Mouse (Mus musculus) B cell, adult (primary cell): ENCODE measurements around the gene Gm10100. TPM values are rescaled to one million over a fixed set of nuclear protein-coding genes. Genes with fewer than 3 reads are reported as not detected.

ENCODE experiments used
- total RNA-seq: library from RNA; stranded (reverse); gene quantifications from 4 replicates; pipeline ENCODE4 v1.2.4, GENCODE M21; 2023; ENCODE audit not compliant: inconsistent age

Gm10100 gene
- total RNA-seq, result not detected in 4 replicates

DNA sequence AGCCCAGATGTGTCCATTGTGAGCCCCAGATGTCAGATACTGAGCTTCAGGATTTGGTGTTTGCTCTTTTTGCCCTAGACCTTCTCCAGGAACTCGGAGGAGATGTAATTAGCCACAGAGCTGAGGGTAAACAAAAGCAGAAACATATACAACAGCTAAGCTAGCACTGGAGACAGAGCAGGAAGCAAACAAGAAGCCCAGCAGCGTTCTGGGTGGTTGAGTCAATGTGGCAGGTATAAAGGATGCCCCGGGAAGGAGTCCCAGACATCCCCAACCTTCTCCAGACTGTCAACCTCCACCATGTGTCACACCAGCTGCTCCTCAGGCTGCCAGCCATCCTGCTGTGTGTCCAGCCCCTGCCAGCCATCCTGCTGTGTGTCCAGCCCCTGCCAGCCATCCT, at the start of gene Gm10100:
Gene Gm10100, plus strand, starts transcription at position 301 of the 400 bp plus-strand sequence.

GRCm38 (mm10) chr10:77685895-77686664, 40.2 kb upstream of the Gm10100 start, which contains the start of gene Tspear:
Tspear (plus strand) TSS chr10:77686569.

DNA sequence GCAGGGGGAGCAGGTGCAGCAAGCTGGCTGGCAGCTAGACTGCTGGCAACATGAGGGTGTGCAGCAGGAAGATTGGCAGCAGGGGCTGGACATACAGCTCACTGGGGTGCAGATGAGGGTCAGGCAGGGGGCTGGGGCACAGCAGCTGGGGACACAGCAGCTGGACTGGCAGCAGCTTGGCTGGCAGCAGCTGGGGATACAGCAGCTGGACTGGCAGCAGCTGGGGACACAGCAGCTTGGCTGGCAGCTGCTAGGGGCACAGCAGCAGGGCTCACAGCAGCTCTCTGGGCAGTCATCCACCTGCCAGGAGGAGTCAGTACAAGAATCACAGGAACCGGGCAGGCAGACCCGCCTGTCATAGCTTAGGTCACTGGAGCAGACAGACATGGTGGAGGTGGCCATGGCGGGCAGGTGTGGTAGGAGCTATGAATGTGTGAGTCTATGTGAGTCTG, 35.9 kb upstream of the Gm10100 start, which contains the start of gene Gm19402:
Gene Gm19402, minus strand, starts transcription at position 402 of the 452 bp plus-strand sequence.

DNA sequence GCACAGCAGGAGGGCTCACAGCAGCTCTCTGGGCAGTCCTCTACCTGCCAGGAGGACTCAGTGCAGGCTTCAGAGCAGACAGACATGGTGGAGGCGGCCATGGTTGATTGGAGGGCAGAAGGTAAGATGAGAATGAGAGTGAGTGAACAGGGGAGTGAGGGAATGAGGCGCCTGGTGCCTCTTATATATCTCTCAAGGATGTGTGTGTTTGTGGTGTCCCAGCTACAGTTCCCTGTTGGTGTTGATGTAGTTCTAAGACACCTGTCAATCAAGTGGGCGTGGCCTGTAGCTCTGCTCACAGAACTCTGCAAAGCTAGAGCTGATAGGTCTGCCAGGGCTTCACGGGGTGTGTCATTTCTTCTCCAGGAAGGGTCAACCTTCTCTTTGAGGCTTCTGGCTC, 29.2 kb upstream of the Gm10100 start, which contains the start of gene Gm9508:
Gene Gm9508, minus strand, starts transcription at position 101 of the 400 bp plus-strand sequence.

GRCm38 (mm10) chr10:77706326-77706725, 20.0 kb upstream of the Gm10100 start, which contains the start of gene Gm10272:
Gm10272 (plus strand) TSS chr10:77706626.

GRCm38 (mm10) chr10:77711157-77711556, 15.1 kb upstream of the Gm10100 start, which contains the start of gene Gm10024:
Gm10024 (plus strand) TSS chr10:77711457.

GRCm38 (mm10) chr10:77715507-77715906, 10.8 kb upstream of the Gm10100 start, which contains the start of gene Gm10142:
Gm10142 (plus strand) TSS chr10:77715807.

GRCm38 (mm10) chr10:77720299-77720698, 6.0 kb upstream of the Gm10100 start, which contains the start of gene Krtap12-1:
Krtap12-1 (plus strand) TSS chr10:77720599.

GRCm38 (mm10) chr10:77741924-77742688, 15.8 kb downstream of the Gm10100 start, which contains the start of gene Gm18596:
Gm18596 (minus strand) TSS chr10:77742638.

GRCm38 (mm10) chr10:77751254-77751653, 25.0 kb downstream of the Gm10100 start, which contains the start of gene Gm9736:
Gm9736 (minus strand) TSS chr10:77751354.

GRCm38 (mm10) chr10:77759582-77759981, 33.3 kb downstream of the Gm10100 start, which contains the start of gene Gm3233:
Gm3233 (minus strand) TSS chr10:77759682.

DNA sequence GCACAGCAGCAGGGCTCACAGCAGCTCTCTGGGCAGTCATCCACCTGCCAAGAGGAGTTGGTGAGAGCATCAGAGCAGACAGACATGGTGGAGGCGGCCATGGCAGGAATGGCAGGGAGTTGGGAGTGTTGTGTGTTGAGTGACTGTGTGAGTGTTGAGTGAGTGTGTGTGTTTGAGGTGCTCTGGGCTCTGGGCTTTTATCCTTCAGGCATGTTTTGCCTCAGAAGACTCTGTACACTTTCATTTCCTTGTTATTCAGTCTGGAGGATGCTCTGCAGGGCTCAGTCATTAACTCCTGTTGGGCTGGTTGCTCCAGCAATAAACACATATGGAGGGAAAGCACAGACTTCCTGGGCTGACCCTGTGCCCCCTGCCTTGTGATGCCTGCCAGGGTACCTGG, 44.9 kb downstream of the Gm10100 start, which contains the start of gene Gm3238:
Gene Gm3238, minus strand, starts transcription at position 101 of the 400 bp plus-strand sequence.

Other genes starting within 250 kb of the Gm10100 start
- 18.5 to 25.2 TPM (median 21.4 TPM) in 4 replicates for gene Fam207a, start 210.7 kb upstream of the Gm10100 start, total RNA-seq
- 75.6 to 80.7 TPM (median 79.8 TPM) in 4 replicates for gene Itgb2, start 196.2 kb upstream of the Gm10100 start, total RNA-seq
- 72.1 to 89.4 TPM (median 78.3 TPM) in 4 replicates for gene Pttg1ip, start 144.8 kb upstream of the Gm10100 start, total RNA-seq
- 58.9 to 65.6 TPM (median 62.4 TPM) in 4 replicates for gene Sumo3, start 120.4 kb upstream of the Gm10100 start, total RNA-seq
- gene Gm49325, start 120.3 kb upstream of the Gm10100 start, total RNA-seq, result 1.3 to 12.1 TPM in 2 of 4 replicates, not detected in the others
- 37.9 to 44.1 TPM (median 41.3 TPM) in 4 replicates for gene Ube2g2, start 104.2 kb upstream of the Gm10100 start, total RNA-seq
- gene Tspear, start 39.9 kb upstream of the Gm10100 start, total RNA-seq, result 2.7 to 5.5 TPM (median 4.4 TPM) in 4 replicates
- gene Gm19402, start 35.7 kb upstream of the Gm10100 start, total RNA-seq, result not detected in 4 replicates
- gene Gm9508, start 29.3 kb upstream of the Gm10100 start, total RNA-seq, result not detected in 4 replicates
- not detected in 4 replicates for gene Gm10272, start 19.9 kb upstream of the Gm10100 start, total RNA-seq
- not detected in 4 replicates for gene Gm10024, start 15.0 kb upstream of the Gm10100 start, total RNA-seq
- gene Gm10142, start 10.7 kb upstream of the Gm10100 start, total RNA-seq, result not detected in 4 replicates
- not detected in 4 replicates for gene Krtap12-1, start 5.9 kb upstream of the Gm10100 start, total RNA-seq
- not detected in 4 replicates for gene Gm18596, start 16.2 kb downstream of the Gm10100 start, total RNA-seq
- gene Gm9736, start 24.9 kb downstream of the Gm10100 start, total RNA-seq, result not detected in 4 replicates
- not detected in 4 replicates for gene Gm3233, start 33.2 kb downstream of the Gm10100 start, total RNA-seq
- gene Gm3238, start 44.8 kb downstream of the Gm10100 start, total RNA-seq, result not detected in 4 replicates
- gene Gm7138, start 50.5 kb downstream of the Gm10100 start, total RNA-seq, result not detected in 4 replicates
- not detected in 4 replicates for gene Gm3250, start 56.1 kb downstream of the Gm10100 start, total RNA-seq
- gene Gm7137, start 61.7 kb downstream of the Gm10100 start, total RNA-seq, result not detected in 4 replicates
- gene Gm9639, start 68.6 kb downstream of the Gm10100 start, total RNA-seq, result not detected in 4 replicates
- not detected in 4 replicates for gene Gm19668, start 72.6 kb downstream of the Gm10100 start, total RNA-seq
- gene Gm9507, start 85.4 kb downstream of the Gm10100 start, total RNA-seq, result not detected in 4 replicates
- gene Gm2696, start 88.2 kb downstream of the Gm10100 start, total RNA-seq, result not detected in 4 replicates
- not detected in 4 replicates for gene Krtap10-4, start 100.6 kb downstream of the Gm10100 start, total RNA-seq
- not detected in 4 replicates for gene Krtap10-10, start 109.5 kb downstream of the Gm10100 start, total RNA-seq
- not detected in 4 replicates for gene Gm36176, start 120.3 kb downstream of the Gm10100 start, total RNA-seq
- gene Gm10318, start 126.4 kb downstream of the Gm10100 start, total RNA-seq, result not detected in 4 replicates
- not detected in 4 replicates for gene Gm3285, start 135.5 kb downstream of the Gm10100 start, total RNA-seq
- gene Lrrc3, start 176.1 kb downstream of the Gm10100 start, total RNA-seq, result 0.16 to 0.19 TPM in 2 of 4 replicates, not detected in the others
- gene Trpm2, start 244.1 kb downstream of the Gm10100 start, total RNA-seq, result 17.7 to 30.3 TPM (median 24.5 TPM) in 4 replicates